Mouse (Mus musculus): Measurements from ENCODE around the gene Pappa. TPM values are rescaled to one million over a fixed set of nuclear protein-coding genes. Genes with fewer than 3 reads are reported as not detected.

Pappa gene
- 0.06 TPM in 1 of 2 replicates, not detected in the other for total RNA-seq (2023)

GRCm38 (mm10) chr4:65123741-65124224 lies at the start of gene Pappa:
Pappa (plus strand) TSS chr4:65124174.

All from neutrophil, adult 65 days (primary cell).